Mouse (Mus musculus): Measurements from ENCODE around the gene Hoxd12. TPM values are rescaled to one million over a fixed set of nuclear protein-coding genes. Genes with fewer than 3 reads are reported as not detected.
A peak's percentile ranks its signal among the peaks of the same experiment; 100 is the strongest.

The Hoxd12 gene
- polyA plus RNA-seq, 1 experiment from 2014 or later: not detected

DNA sequence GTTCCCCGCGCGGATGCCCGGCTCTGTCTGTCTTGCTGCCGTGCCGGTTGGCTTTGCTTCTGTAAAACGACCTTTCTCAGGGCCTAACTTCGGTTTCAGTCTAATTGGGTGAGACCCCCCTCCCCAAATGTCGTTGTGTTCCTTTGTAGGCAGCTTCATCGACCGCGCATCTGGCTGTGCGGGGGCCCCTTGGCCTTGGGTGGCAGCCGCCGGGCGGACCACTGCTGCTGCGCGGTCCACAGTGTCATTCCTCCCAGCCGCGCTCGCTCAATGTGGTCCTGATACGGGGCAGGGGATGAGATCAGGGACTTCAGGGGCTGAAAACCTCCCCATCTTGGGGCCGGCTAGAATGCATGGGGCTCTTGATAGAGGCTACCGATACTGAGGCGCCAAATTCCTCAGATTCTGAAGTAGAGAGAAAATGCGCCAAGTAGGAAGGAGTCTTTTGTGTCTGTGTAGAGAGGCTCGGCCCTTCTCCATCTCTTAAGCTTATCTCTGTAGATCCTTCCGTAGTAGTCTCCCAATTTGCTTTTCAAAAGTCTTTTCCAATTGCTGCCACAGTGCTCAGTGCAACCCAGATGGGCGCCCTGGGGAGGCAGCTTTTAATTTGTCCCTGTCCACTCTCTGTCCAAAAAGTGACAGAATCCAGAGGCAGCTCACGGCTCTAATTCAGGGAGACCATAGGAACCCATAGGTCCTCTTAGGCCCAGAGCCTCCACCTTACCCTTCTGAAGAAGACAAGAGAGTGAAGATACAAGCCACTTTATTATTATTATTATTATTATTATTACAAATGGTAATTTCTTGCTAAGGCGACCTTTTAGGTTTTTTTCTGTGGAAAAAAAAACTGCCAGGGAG is 13.1 kb downstream of the Hoxd12 start:
- H3K4me3 ChIP-seq (replicated peaks): no peak overlapping the region
- 1% methylated on average over 31 of the region's 31 CpGs for WGBS
- ATAC-seq (ENCODE audit: low FRiP score): no peak
- H3K27me3 ChIP-seq: peaks cover 87% of the 10 kb centered on the region
- no peak overlapping the region for H3K27ac ChIP-seq
- H3K9me3 ChIP-seq: no peaks in the 10 kb centered on the region
- H3K36me3 ChIP-seq (replicated peaks): no peaks in the 10 kb centered on the region
- H3K9ac ChIP-seq: no peak overlapping the region
- H3K4me2 ChIP-seq: no peak overlapping the region
- peaks cover 5% of the 10 kb centered on the region; the same call in 1 of the 2 replicates for H3K4me1 ChIP-seq

- Histone ChIP-seq H3K27ac (no peak overlapping the region), H3K4me2 (no peak overlapping the region), H3K27me3 (peaks cover 87% of the 10 kb centered on the region), H3K36me3 (replicated peaks) (no peaks in the 10 kb centered on the region), H3K4me1 (peaks cover 4% of the 10 kb centered on the region; the same call in 1 of the 2 replicates), H3K9me3 (no peaks in the 10 kb centered on the region), H3K4me3 (replicated peaks) (no peak overlapping the region), H3K9ac (no peak overlapping the region)
- ATAC-seq (ENCODE audit: low FRiP score): no peak
- WGBS: 4% methylated on average over 12 of the region's 12 CpGs
Measured at GRCm38 (mm10) chr2:74688795-74689573, 14.2 kb downstream of the Hoxd12 start.

- Histone ChIP-seq H3K27me3 (peaks cover 87% of the 10 kb centered on the region), H3K4me3 (replicated peaks) (no peak overlapping the region), H3K4me2 (no peak overlapping the region), H3K36me3 (replicated peaks) (no peaks in the 10 kb centered on the region), H3K9ac (no peak overlapping the region), H3K9me3 (no peaks in the 10 kb centered on the region), H3K27ac (no peak overlapping the region), H3K4me1 (peaks cover 4% of the 10 kb centered on the region; the same call in 1 of the 2 replicates)
- no peak for ATAC-seq (ENCODE audit: low FRiP score)
- 1% methylated on average over 24 of the region's 24 CpGs for WGBS
Measured at GRCm38 (mm10) chr2:74689574-74690337, 14.9 kb downstream of the Hoxd12 start.

- H3K27me3 ChIP-seq: peaks cover 87% of the 10 kb centered on the region
- H3K36me3 ChIP-seq (replicated peaks): no peaks in the 10 kb centered on the region
- no peaks in the 10 kb centered on the region for H3K9me3 ChIP-seq
- no peak overlapping the region for H3K9ac ChIP-seq
- peaks cover 4% of the 10 kb centered on the region; the same call in 1 of the 2 replicates for H3K4me1 ChIP-seq
- no peak overlapping the region for H3K4me2 ChIP-seq
- no peak overlapping the region for H3K4me3 ChIP-seq (replicated peaks)
- WGBS: 11% methylated on average over 8 of the region's 8 CpGs
- H3K27ac ChIP-seq: no peak overlapping the region
- no peak for ATAC-seq (ENCODE audit: low FRiP score)
Measured at GRCm38 (mm10) chr2:74690338-74690716, 15.5 kb downstream of the Hoxd12 start.

DNA sequence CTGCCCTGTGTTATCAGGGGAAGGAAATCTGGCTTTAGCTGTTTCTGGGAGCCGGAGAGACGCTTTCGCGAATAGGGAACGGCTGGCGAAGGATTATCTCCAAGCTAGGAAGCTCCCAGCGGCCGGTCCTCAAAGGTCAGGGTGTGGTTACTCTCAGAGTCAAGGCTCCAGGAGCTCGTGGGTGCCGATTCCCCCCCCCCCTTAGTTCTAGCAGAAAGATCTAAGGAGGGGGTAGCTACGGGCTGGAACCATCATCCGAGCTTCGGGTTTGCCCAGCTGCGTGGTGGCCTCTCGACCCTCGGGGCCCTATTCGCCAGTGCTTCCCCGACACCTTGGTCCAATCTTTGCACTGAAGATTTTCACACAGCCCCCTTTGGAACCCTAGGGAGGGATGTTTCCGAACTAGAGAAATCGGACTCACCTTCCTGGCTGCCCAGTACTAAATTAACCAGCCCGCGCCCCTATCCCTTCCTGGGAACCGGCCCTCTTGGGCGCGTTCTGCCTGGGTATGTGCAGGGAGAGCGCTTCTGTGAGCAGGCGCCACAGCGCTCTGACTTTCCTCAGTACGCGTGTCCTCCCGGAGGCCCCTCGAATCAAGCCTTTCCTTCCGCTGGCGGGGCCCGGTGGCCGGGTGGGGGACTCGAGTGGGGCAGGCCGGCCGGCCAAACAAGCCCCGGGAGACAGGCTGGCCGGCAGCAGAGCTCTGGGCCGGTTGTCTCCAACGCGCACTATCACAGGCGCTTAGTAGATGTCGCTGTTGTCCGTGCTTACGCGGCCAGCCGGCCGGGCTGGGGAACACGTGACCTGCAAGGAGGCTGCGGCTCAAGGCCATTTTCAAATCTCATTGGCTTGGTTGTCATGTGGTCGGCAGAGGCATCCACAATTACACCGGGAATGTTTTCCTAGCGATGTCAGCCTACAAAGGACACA is 16.5 kb downstream of the Hoxd12 start, which contains the start of gene Hoxd10:
TSS of gene Hoxd10 (plus strand) at position 903 of the 930 bp plus-strand sequence.
- peaks cover 4% of the 10 kb centered on the region; the same call in 1 of the 2 replicates for H3K4me1 ChIP-seq
- peaks cover 91% of the 10 kb centered on the region for H3K27me3 ChIP-seq
- 0 out of 2 replicates have a peak within 1 kb of the TSS, but pooled peaks have one; percentile 14 for H3K4me3 ChIP-seq (replicated peaks)
- H3K27ac ChIP-seq: no peak within 1 kb of the TSS
- no peaks in the 10 kb centered on the region for H3K9me3 ChIP-seq
- no peak within 1 kb of the TSS for H3K9ac ChIP-seq
- no peaks in the 10 kb centered on the region for H3K36me3 ChIP-seq (replicated peaks)
- WGBS: under 1% methylated on average over 56 of the region's 56 CpGs
- 0 out of 2 replicates have a peak within 1 kb of the TSS, but pooled peaks have one; percentile 24 for H3K4me2 ChIP-seq
- peak; percentile 63; the same call in 1 of the 2 replicates for ATAC-seq (ENCODE audit: low FRiP score)

DNA sequence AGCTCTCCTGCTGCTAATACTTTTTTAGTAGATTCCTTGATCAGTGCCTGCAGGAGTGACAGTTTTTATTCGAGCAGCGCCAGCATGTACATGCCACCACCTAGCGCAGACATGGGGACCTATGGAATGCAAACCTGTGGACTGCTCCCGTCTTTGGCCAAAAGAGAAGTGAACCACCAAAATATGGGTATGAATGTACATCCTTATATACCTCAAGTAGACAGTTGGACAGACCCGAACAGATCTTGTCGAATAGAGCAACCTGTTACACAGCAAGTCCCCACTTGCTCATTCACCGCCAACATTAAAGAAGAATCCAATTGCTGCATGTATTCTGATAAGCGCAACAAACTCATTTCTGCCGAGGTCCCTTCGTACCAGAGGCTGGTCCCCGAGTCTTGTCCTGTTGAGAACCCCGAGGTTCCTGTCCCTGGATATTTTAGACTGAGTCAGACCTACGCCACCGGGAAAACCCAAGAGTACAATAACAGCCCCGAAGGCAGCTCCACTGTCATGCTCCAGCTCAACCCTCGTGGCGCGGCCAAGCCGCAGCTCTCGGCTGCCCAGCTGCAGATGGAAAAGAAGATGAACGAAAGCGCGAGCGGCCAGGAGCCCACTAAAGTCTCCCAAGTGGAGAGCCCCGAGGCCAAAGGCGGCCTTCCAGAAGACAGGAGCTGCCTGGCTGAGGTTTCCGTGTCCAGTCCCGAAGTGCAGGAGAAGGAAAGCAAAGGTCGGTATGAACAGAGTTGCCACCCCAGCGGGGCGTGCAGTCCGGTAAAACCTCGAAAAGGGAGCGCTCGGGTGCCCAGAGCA is 17.4 kb downstream of the Hoxd12 start:
- H3K4me1 ChIP-seq: peaks cover 4% of the 10 kb centered on the region; the same call in 1 of the 2 replicates
- no peaks in the 10 kb centered on the region for H3K36me3 ChIP-seq (replicated peaks)
- H3K4me3 ChIP-seq (replicated peaks): no peak overlapping the region
- H3K9me3 ChIP-seq: no peaks in the 10 kb centered on the region
- no peak overlapping the region for H3K4me2 ChIP-seq
- no peak overlapping the region for H3K9ac ChIP-seq
- no peak overlapping the region for H3K27ac ChIP-seq
- peaks cover 91% of the 10 kb centered on the region for H3K27me3 ChIP-seq
- no peak for ATAC-seq (ENCODE audit: low FRiP score)
- 3% methylated on average over 35 of the region's 35 CpGs for WGBS

GRCm38 (mm10) chr2:74692808-74693431 is 18.1 kb downstream of the Hoxd12 start:
- under 1% methylated on average over 20 of the region's 20 CpGs for WGBS

DNA sequence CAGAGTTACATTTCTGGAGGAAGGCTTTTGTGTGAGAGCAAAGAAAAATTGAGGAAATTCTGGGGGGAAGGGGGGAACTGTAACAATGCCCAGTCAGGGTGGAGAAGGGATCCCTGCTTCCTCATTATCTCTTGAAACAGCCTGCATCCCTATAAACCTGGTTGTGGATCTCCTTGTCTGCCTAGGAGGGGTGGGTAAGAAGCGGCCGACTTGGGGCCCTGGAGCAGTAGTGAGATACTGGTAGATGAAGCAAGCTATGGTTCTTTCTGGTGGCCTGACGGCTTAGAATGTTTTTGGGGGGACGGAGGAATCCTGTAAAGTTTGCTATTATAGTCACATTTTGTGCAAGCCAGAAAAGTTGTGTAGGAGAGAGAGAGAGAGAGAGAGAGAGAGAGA is 18.6 kb downstream of the Hoxd12 start:
- 10% methylated on average over 4 of the region's 4 CpGs for WGBS
- no peaks in the 10 kb centered on the region for H3K36me3 ChIP-seq (replicated peaks)
- no peaks in the 10 kb centered on the region for H3K9me3 ChIP-seq
- no peak overlapping the region for H3K4me3 ChIP-seq (replicated peaks)
- no peak for ATAC-seq (ENCODE audit: low FRiP score)
- H3K27me3 ChIP-seq: peaks cover 92% of the 10 kb centered on the region
- H3K9ac ChIP-seq: no peak overlapping the region
- no peak overlapping the region for H3K4me2 ChIP-seq
- H3K27ac ChIP-seq: no peak overlapping the region
- peaks cover 14% of the 10 kb centered on the region for H3K4me1 ChIP-seq

More at GRCm38 (mm10) chr2:74692808-74693431, 18.1 kb downstream of the Hoxd12 start:
- peaks cover 91% of the 10 kb centered on the region for H3K27me3 ChIP-seq
- no peaks in the 10 kb centered on the region for H3K9me3 ChIP-seq
- H3K4me2 ChIP-seq: no peak overlapping the region
- H3K9ac ChIP-seq: no peak overlapping the region
- no peak overlapping the region for H3K4me3 ChIP-seq (replicated peaks)
- peaks cover 9% of the 10 kb centered on the region for H3K4me1 ChIP-seq
- no peaks in the 10 kb centered on the region for H3K36me3 ChIP-seq (replicated peaks)
- ATAC-seq (ENCODE audit: low FRiP score): no peak
- no peak overlapping the region for H3K27ac ChIP-seq

DNA sequence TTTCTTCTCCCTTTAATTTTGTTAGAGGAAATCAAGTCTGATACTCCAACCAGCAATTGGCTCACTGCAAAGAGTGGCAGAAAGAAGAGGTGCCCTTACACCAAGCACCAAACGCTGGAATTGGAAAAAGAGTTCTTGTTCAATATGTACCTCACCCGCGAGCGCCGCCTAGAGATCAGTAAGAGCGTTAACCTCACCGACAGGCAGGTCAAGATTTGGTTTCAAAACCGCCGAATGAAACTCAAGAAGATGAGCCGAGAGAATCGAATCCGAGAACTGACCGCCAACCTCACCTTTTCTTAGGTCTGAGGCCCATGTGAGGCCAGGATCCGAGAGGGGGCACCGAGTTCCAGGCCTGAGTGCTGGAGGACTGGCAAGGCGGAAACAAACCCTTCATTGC is 19.3 kb downstream of the Hoxd12 start:
- H3K9ac ChIP-seq: no peak overlapping the region
- 2% methylated on average over 16 of the region's 16 CpGs for WGBS

GRCm38 (mm10) chr2:74695383-74695782 is 20.6 kb downstream of the Hoxd12 start:
- Histone ChIP-seq H3K27me3 (peaks cover 96% of the 10 kb centered on the region), H3K9ac (no peak overlapping the region), H3K27ac (no peak overlapping the region), H3K36me3 (replicated peaks) (no peaks in the 10 kb centered on the region), H3K4me3 (replicated peaks) (no peak overlapping the region), H3K9me3 (no peaks in the 10 kb centered on the region), H3K4me2 (no peak overlapping the region), H3K4me1 (peaks cover 18% of the 10 kb centered on the region)
- ATAC-seq (ENCODE audit: low FRiP score): no peak
- 9% methylated on average over 1 of the region's 1 CpGs for WGBS

More for the DNA sequence above, 19.3 kb downstream of the Hoxd12 start:
- peaks cover 95% of the 10 kb centered on the region for H3K27me3 ChIP-seq
- no peak overlapping the region for H3K4me2 ChIP-seq
- H3K9me3 ChIP-seq: no peaks in the 10 kb centered on the region
- H3K4me3 ChIP-seq (replicated peaks): no peak overlapping the region
- H3K27ac ChIP-seq: no peak overlapping the region
- no peak for ATAC-seq (ENCODE audit: low FRiP score)
- no peaks in the 10 kb centered on the region for H3K36me3 ChIP-seq (replicated peaks)
- peaks cover 18% of the 10 kb centered on the region for H3K4me1 ChIP-seq
